Mouse (Mus musculus) testis, adult 2 months (tissue): ENCODE measurements at regions not wholly inside any gene's neighbourhood (a gene's known extent, or its start where the extent isn't known, plus 50 kb on each side); places are given as distances from the start of the nearest gene placed in this dataset.

Source experiments
- CTCF ChIP-seq: fragments of 200-500 bp; IDR thresholded peaks from 2 replicates; pipeline ENCODE4 v1.5.1; 2012; ENCODE audit warnings: low read depth, mild to moderate bottlenecking, inconsistent platforms, low read length, moderate library complexity; ENCODE audit not compliant: control insufficient read depth, insufficient read depth, insufficient replicate concordance
- POLR2A ChIP-seq: fragments of 200-500 bp; IDR thresholded peaks from 2 replicates; pipeline ENCODE4 v1.6.1; 2012; ENCODE audit warnings: low read depth, mild to moderate bottlenecking, inconsistent platforms, low read length, moderate library complexity; ENCODE audit not compliant: control insufficient read depth

- TF ChIP-seq CTCF (no peak), POLR2A (no peak)
Measured at GRCm38 (mm10) chr2:106621251-106621650, 71.8 kb upstream of the Mpped2 start.
